Comparison of ENCODE assay signal across 8 mouse cellular contexts in genomic region chr4:129793713-129794329, GRCm38 (mm10). TPM values are rescaled to one million over a fixed set of nuclear protein-coding genes. Genes with fewer than 3 reads are reported as not detected.
DNase-seq lines count a peak whose midpoint lies in the region; ATAC-seq and TF ChIP-seq lines count a peak whose summit lies in the region.

No protein-coding gene starts in this region.

- no peak for TF ChIP-seq EP300 in liver, postnatal 0 days (IDR thresholded peaks at IDR 0.05; ENCODE audit: low read depth)

- ATAC-seq in liver, postnatal 0 days = peak; percentile 67
- ATAC-seq in hindbrain, embryonic 12.5 days (ENCODE audit: low FRiP score) = no peak

- intact Hi-C loops in gastrocnemius, postnatal 14 days (cut with DNase I; ENCODE audit: low total_unique reads) = no loop called here

- H3K36me3 ChIP-seq in liver, postnatal 0 days (replicated peaks; ENCODE audit: insufficient read depth, low read length) = no peaks in the 10 kb centered on the region
- H3K36me3 ChIP-seq in hindbrain, embryonic 12.5 days = no peaks in the 10 kb centered on the region

- TF ChIP-seq CTCF in liver, postnatal 0 days (IDR thresholded peaks at IDR 0.05; ENCODE audit: low read depth) = no peak

- no peak overlapping the region for H3K4me3 ChIP-seq in liver, postnatal 0 days (ENCODE audit: low read depth, low read length)
- no peak overlapping the region for H3K4me3 ChIP-seq in hindbrain, embryonic 12.5 days

- DNase-seq in kidney, postnatal 10 days = peak; percentile 22
- no peak for DNase-seq in kidney, adult 9 months
- peak; percentile 33 for DNase-seq in brain, adult 2 months (ENCODE audit: low read depth, low spot score)
- peak; percentile 24 for DNase-seq in liver, postnatal 0 days
- DNase-seq in thymus, postnatal 0 days (ENCODE audit: low spot score) = peak; percentile 87
- no peak for DNase-seq in right cerebral cortex, postnatal 10 days (ENCODE audit: low spot score in 2 of 2)
- DNase-seq in gastrocnemius, postnatal 14 days = no peak

- no peaks in the 10 kb centered on the region for H3K27me3 ChIP-seq in liver, postnatal 0 days (ENCODE audit: insufficient read depth, low read length)
- H3K27me3 ChIP-seq in hindbrain, embryonic 12.5 days = peaks cover 6% of the 10 kb centered on the region; the same call in 1 of the 2 replicates

- no peaks in the 10 kb centered on the region for H3K9me3 ChIP-seq in liver, postnatal 0 days (ENCODE audit: low read length)
- H3K9me3 ChIP-seq in hindbrain, embryonic 12.5 days (replicated peaks) = no peaks in the 10 kb centered on the region

- 44% methylated on average over 5 of the region's 5 CpGs for WGBS in liver, postnatal 0 days (ENCODE audit: insufficient replicate concordance)
- WGBS in hindbrain, embryonic 12.5 days = 59% methylated on average over 5 of the region's 5 CpGs

- H3K4me2 ChIP-seq in liver, postnatal 0 days (ENCODE audit: low read depth, low read length) = no peak overlapping the region
- no peak overlapping the region for H3K4me2 ChIP-seq in hindbrain, embryonic 12.5 days (replicated peaks)

- H3K4me1 ChIP-seq in liver, postnatal 0 days (ENCODE audit: insufficient read depth) = peaks cover 34% of the 10 kb centered on the region
- peaks cover 22% of the 10 kb centered on the region for H3K4me1 ChIP-seq in hindbrain, embryonic 12.5 days

- H3K27ac ChIP-seq in liver, postnatal 0 days (ENCODE audit: low read depth) = no peak overlapping the region
- H3K27ac ChIP-seq in hindbrain, embryonic 12.5 days = no peak overlapping the region

- H3K9ac ChIP-seq in liver, postnatal 0 days (replicated peaks) = no peak overlapping the region
- no peak overlapping the region for H3K9ac ChIP-seq in hindbrain, embryonic 12.5 days

RNA-seq across cellular contexts. Expression of gene Ptp4a2, which starts 17.2 kb away (rescaled TPM):
- 198 and 205 TPM in 2 replicates for polyA plus RNA-seq in liver, postnatal 0 days (2015; fragmentation: Nextera tagmentation; extraction: Ambion mirVana)
- polyA plus RNA-seq in thymus, postnatal 0 days (2015; fragmentation: Nextera tagmentation; extraction: Ambion mirVana) = 526 and 559 TPM in 2 replicates
- 347 and 360 TPM in 2 replicates for polyA plus RNA-seq in hindbrain, embryonic 12.5 days (2016; fragmentation: Nextera tagmentation; extraction: Ambion mirVana)
- total RNA-seq in gastrocnemius, postnatal 14 days (2021) = 100 to 1,000 TPM; 515 to 580 TPM

RNA-seq across cellular contexts. Expression of gene Khdrbs1, which starts 51.7 kb away (rescaled TPM):
- 18.7 and 19.6 TPM in 2 replicates for polyA plus RNA-seq in liver, postnatal 0 days (2015; fragmentation: Nextera tagmentation; extraction: Ambion mirVana)
- polyA plus RNA-seq in thymus, postnatal 0 days (2015; fragmentation: Nextera tagmentation; extraction: Ambion mirVana) = 127 and 145 TPM in 2 replicates
- polyA plus RNA-seq in hindbrain, embryonic 12.5 days (2016; fragmentation: Nextera tagmentation; extraction: Ambion mirVana) = 215 and 227 TPM in 2 replicates
- total RNA-seq in gastrocnemius, postnatal 14 days (2021) = 10 to 100 TPM; 31.7 to 34.7 TPM

Comparison
In these comparisons a context has a peak if more than half of its experiments do, and no peak if none do; other contexts are left out.
1. DNase-seq: peak in kidney, postnatal 10 days (single experiment), brain, adult 2 months (single experiment), liver, postnatal 0 days (single experiment) and thymus, postnatal 0 days (single experiment); none in kidney, adult 9 months (single experiment), right cerebral cortex, postnatal 10 days (0 of 2) and gastrocnemius, postnatal 14 days (single experiment).